Mouse (Mus musculus) embryonic fibroblast, embryonic 13.5 days (primary cell): ENCODE results near the gene Prkcz. TPM values are rescaled to one million over a fixed set of nuclear protein-coding genes. Genes with fewer than 3 reads are reported as not detected.

Experiments
- H3K27ac ChIP-seq: 2 replicates; pipeline ENCODE4 v1.5.1; 2012; ENCODE audit warnings: low read length, control low read depth, inconsistent platforms; ENCODE audit not compliant: insufficient read depth
- H3K4me1 ChIP-seq: 2 replicates; pipeline ENCODE4 v1.6.1; 2011; ENCODE audit warnings: low read length; ENCODE audit not compliant: control insufficient read depth, insufficient read depth
- H3K4me3 ChIP-seq: 2 replicates; pipeline ENCODE4 v1.5.1; 2011; ENCODE audit warnings: mild to moderate bottlenecking, control low read depth, low read length; ENCODE audit not compliant: insufficient read depth
- CTCF ChIP-seq: IDR thresholded peaks from 2 replicates; pipeline ENCODE4 v1.5.1; 2011; ENCODE audit warnings: mild to moderate bottlenecking, control low read depth, low read length, moderate library complexity, borderline replicate concordance; ENCODE audit not compliant: insufficient read depth
- POLR2A ChIP-seq: IDR thresholded peaks from 2 replicates; pipeline ENCODE4 v1.6.1; 2011; ENCODE audit warnings: low read depth, mild to moderate bottlenecking, control low read depth, low read length, moderate library complexity
- polyA plus RNA-seq: library from polyadenylated mRNA; stranded (reverse); fragments of >200 nt; gene quantifications from 2 replicates; pipeline ENCODE4 v1.2.4, GENCODE M21; 2011; ENCODE audit warnings: low read depth; ENCODE audit not compliant: missing spikeins, insufficient read length

Gene Prkcz
- polyA plus RNA-seq, 1 experiment, result 0.63 TPM

DNA sequence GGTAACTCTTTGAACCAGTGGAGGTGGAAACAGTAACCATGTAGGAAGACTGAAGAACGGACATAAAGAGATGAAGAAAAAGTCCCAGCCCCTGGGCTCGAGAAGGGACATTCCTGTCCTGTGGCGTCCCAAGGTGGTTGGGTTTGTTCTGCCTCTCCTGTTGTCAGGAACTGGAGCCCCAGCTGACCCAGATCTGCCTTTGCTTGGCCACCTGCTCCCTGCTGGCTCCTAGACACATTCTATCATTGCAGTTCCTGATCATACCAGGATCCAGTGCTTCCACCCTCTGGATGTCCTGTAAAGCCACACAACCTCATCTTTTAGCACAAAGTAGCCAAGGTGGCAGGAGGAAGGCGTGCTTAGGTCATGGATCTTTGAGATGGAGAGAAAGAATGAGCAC lies 22.2 kb upstream of the Prkcz start:
- Histone ChIP-seq H3K27ac (no peak overlapping the region), H3K4me3 (no peak overlapping the region), H3K4me1 (no peaks in the 10 kb centered on the region)
- TF ChIP-seq CTCF (no peak), POLR2A (no peak)

DNA sequence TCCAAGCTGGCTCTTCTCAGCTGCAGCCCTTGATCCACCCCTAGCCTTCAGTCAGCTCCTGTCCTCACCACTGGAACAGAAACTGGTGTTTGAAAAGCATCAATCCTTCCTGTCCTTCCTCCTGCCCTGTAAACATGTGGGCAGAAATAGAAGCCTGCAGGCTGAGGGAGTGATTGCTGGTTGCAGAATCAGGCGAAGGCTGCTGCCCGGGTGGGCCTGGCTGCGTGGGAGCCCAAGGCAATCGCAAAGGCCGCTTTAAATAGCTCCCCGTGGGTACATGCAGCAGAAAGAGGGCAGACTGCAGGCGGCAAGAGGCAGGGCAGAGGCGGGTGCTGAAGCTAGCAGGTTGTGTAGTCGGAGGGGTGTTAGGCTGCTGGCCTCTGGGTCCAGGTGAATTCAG lies 21.6 kb upstream of the Prkcz start:
- H3K4me1 ChIP-seq, result no peaks in the 10 kb centered on the region
- TF ChIP-seq CTCF (no peak), POLR2A (no peak)
- H3K27ac ChIP-seq, result no peak overlapping the region
- no peak overlapping the region for H3K4me3 ChIP-seq

DNA sequence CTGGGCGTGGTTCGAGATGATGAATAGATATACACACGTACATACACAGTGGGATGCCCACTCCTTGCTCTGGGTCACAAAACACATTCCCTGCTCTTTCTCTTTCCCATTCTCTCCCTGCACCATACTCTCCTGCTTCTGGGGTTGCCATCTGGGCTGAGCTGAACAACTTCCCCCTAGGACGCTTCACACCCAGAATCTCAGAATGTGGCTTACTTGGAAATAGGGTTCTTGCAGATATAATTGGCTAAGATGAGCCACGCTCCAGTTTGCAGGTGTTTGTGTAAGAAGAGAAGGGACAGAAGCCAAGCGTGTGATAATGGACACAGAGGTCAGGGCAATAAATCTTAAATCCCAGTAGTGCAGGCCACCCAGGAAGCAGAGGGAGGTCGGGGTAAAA lies 20.8 kb upstream of the Prkcz start:
- TF ChIP-seq POLR2A (no peak), CTCF (no peak)
- H3K4me1 ChIP-seq, result no peaks in the 10 kb centered on the region
- no peak overlapping the region for H3K27ac ChIP-seq
- no peak overlapping the region for H3K4me3 ChIP-seq

DNA sequence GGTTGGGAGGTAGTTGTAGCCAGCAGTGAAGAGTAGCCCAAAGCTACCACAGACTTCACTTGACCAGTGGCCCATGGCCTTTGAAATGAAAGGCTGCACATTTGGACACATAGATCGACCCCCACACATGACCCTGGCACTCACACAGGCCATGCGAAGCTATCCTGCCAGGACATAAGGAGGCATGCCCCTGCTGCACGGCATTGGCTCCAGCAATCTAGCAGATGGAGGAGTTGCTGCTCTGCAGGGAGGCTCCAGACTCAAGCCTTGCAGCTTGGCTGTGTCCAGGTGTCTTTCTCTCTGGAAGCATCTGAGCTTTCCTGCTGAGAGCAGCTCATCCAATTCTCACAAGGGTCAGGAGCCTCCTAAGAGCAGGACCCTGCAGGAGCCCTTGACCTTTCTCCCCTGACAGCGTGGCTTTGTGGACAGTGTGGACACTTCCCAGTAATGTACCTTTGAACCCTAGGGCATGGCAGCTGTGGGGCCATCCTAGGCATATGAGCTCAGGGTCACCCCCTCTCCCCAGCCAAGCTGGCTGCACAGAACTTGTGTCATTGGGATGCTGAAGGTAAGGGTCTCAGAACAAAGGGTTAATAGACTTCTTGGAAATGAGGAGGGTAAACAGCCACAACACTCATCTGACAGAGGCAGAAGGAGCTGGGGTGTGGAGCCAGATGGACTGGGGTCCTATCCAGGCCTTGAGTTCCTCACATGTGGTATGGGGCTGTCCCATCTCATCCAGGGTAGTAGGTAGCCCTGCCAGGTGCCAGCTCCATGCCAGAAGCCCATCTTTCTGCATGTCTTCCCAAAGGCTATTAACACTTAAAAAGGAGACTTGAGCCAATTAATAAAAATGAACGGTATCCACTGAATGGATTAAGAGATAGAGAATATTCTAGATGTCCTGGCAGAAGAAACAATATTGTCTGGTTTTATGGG lies 10.9 kb upstream of the Prkcz start:
- no peak for TF ChIP-seq CTCF
- no peak for TF ChIP-seq POLR2A
- H3K4me3 ChIP-seq, result no peak overlapping the region

DNA sequence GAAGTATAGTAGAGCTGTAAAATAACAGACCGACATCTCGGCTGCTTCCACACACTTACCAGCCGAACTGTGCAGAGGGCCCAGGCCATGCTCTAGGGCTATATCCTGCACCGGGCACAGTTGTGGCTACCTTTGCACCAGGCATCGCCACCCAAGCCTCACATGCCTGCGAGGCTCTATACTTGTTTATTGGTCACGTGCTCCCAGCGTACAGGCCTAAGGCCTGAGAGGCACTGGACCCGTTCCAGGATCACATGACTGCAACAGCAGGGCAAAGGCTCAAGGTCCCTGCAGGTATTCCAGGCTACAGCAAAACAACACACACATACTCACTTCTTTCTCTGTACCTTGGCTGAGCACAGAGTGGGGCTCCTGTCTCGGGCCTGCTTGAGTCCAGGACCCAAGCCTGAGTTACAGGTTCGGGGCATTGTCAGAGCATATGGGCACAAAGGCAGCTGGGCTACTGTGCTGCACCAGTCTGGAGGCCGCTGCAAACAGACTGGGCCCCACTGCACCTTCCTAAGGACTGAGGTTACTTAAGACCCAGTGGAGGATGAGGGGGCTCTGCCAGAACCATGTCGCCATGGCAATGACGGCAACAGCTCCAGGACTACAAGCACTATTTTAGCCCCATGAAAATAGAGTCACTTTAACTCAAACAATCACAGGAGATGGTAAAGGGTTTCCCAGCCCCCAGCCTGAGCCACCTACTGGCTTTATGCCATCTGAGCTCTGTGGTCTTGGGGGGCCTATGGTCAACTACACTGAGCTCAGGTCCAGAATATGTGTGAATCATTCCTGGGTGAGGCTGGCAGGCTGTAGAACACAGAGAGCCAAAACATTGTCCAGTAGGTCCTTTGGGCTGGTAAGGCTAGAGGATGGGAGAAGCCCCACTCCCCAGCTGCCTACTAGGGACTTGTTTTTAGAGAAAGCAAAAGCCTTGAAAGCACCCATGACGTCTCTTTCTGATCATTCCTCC lies 9.9 kb upstream of the Prkcz start:
- H3K4me1 ChIP-seq, result no peaks in the 10 kb centered on the region
- no peak overlapping the region for H3K4me3 ChIP-seq
- no peak for TF ChIP-seq POLR2A
- no peak for TF ChIP-seq CTCF
- H3K27ac ChIP-seq, result no peak overlapping the region

More for the DNA sequence above, 10.9 kb upstream of the Prkcz start:
- Histone ChIP-seq H3K27ac (no peak overlapping the region), H3K4me1 (no peaks in the 10 kb centered on the region)

DNA sequence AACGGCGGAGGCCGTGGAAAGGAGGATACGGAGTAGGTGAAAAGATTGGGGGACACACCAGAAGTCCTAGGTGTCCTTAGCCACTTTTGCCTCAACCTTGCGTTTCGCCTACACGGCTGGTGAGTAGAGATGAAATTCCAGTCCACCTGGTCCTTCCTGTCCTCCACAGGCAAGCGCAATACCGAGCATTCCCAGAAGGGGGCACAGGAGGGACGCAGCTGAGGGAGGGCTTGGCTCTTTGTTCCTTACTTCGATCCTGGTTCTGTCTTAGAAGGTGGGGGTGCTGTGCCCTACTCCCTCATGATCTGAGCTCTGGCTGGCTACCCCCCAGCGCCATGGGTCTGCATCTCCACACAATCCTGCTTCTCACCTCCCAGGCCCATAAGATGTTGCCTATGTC lies 7.5 kb upstream of the Prkcz start:
- TF ChIP-seq POLR2A, result no peak
- peak; percentile 89; the same call in 1 of the 2 replicates for TF ChIP-seq CTCF
- Histone ChIP-seq H3K4me3 (no peak overlapping the region), H3K4me1 (no peaks in the 10 kb centered on the region), H3K27ac (no peak overlapping the region)

DNA sequence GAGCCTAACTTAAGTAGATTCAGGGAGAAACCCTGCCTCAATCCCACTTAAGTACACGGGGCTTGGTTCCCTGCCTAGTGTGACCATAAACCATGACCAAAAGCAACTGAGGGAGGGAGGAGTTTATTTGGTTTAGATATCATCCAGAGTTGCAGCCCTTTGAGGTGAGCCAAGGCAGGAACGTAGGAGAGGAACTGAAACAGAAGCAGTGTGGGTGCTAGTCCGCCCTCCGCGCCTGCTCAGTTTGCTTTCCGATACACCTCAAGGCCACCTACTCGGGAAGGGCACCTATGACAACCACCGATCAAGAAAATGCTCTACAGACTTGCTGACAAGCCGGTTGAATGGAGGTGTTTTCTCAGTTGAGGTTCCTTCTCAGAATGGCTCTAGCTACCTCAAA lies 6.6 kb upstream of the Prkcz start:
- H3K4me1 ChIP-seq, result no peaks in the 10 kb centered on the region
- no peak overlapping the region for H3K27ac ChIP-seq
- no peak overlapping the region for H3K4me3 ChIP-seq
- TF ChIP-seq POLR2A (no peak), CTCF (no peak)

DNA sequence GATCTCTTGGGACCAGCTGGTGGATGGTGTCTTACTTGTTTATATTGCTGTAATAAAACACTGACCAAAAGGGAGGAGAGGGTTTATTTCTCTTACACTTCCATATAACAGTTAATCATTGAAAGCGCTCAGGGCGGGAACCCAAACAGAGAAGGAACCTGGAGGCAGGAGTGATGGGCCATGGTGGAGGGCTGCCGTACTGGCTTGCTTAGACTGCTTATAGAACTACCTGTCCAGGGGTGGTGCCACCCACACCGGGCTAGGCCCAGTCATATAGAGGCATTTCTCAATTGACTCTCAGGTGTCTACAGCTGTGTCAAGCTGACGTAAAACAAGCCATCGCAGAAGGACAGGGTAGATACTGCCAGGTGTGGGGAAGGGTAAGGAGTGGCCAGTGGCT lies 5.6 kb upstream of the Prkcz start:
- Histone ChIP-seq H3K27ac (no peak overlapping the region), H3K4me3 (no peak overlapping the region), H3K4me1 (no peaks in the 10 kb centered on the region)
- no peak for TF ChIP-seq CTCF
- no peak for TF ChIP-seq POLR2A

DNA sequence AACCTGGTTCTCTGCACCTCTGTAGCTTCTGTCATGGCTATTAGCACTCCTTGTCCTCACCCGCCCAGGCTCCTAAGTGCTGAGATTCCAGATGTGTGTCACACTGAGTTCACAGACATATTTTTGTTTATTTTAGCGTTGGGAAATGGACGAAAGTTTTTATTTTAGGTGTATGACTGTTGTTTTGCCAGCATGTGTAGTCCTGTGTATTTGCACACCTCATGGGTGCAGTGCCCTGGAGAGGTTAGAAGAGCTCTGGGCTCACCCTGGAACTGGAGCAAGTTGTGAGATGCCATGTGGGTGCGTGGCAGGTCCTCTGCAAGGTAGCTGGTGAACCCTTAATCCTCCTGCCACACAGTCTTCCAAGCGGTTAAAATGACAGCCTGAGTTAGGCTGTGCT lies 1.3 kb upstream of the Prkcz start:
- no peaks in the 10 kb centered on the region for H3K4me1 ChIP-seq
- no peak overlapping the region for H3K4me3 ChIP-seq
- no peak for TF ChIP-seq CTCF
- no peak for TF ChIP-seq POLR2A
- no peak overlapping the region for H3K27ac ChIP-seq

DNA sequence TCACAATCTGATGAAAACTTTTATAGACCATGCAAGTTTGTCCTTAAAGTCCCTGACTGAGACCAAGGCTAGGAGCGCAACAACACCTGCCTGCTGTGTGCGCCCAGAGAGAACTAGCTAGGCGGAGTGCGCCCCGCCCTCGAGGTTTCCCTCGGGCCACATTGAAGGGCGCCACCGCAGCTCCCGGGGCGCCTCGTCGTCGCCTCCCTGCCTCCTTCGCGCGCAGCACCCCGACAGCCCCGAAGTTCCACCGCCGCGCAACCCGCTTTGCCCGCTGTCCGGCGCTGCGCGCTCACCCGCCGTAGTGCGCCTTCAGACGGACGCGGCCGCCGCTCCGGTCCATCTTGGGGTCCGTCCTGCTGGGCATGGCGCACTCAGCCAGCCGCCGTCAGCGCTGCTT lies 305 bp downstream of the Prkcz start:
- H3K4me3 ChIP-seq, result peak overlapping the region; percentile 26
- no peak overlapping the region for H3K27ac ChIP-seq
- no peak for TF ChIP-seq CTCF
- no peak for TF ChIP-seq POLR2A
- H3K4me1 ChIP-seq, result no peaks in the 10 kb centered on the region
